Mouse (Mus musculus) thymus, adult 2 months (tissue): ENCODE results near the gene Tal1. TPM values are rescaled to one million over a fixed set of nuclear protein-coding genes. Genes with fewer than 3 reads are reported as not detected.
A peak's percentile ranks its signal among the peaks of the same experiment; 100 is the strongest.

Source experiments
- DNase-seq: peaks from one replicate; pipeline ENCODE4 v3.0.0; 2021
- H3K27ac ChIP-seq: fragments of 200-500 bp; 2 replicates; pipeline ENCODE4 v1.5.1; 2012; ENCODE audit warnings: low read length, control low read depth; ENCODE audit not compliant: control insufficient read depth, insufficient read depth
- H3K27me3 ChIP-seq: fragments of 200-500 bp; 2 replicates; pipeline ENCODE4 v1.6.1; 2012; ENCODE audit warnings: mild to moderate bottlenecking, low read length, moderate library complexity, mixed read lengths; ENCODE audit not compliant: control insufficient read depth, insufficient read depth
- H3K36me3 ChIP-seq: fragments of 200-500 bp; 2 replicates; pipeline ENCODE4 v1.6.1; 2012; ENCODE audit warnings: mild to moderate bottlenecking, low read length, moderate library complexity; ENCODE audit not compliant: control insufficient read depth, insufficient read depth
- H3K4me1 ChIP-seq: fragments of 200-500 bp; replicated peaks from 2 replicates; pipeline ENCODE4 v1.6.1; 2012; ENCODE audit warnings: low read length; ENCODE audit not compliant: control insufficient read depth, insufficient read depth
- H3K4me3 ChIP-seq: fragments of 200-500 bp; 2 replicates; pipeline ENCODE4 v1.5.1; 2012; ENCODE audit warnings: mild to moderate bottlenecking, low read length, control low read depth, moderate library complexity; ENCODE audit not compliant: control insufficient read depth, insufficient read depth
- CTCF ChIP-seq: fragments of 200-500 bp; IDR thresholded peaks from 2 replicates; pipeline ENCODE4 v1.5.1; 2012; ENCODE audit warnings: mild to moderate bottlenecking, control low read depth, low read length, moderate library complexity, borderline replicate concordance; ENCODE audit not compliant: control insufficient read depth, poor library complexity, insufficient read depth; ENCODE audit errors: extremely low read depth
- POLR2A ChIP-seq: fragments of 200-500 bp; IDR thresholded peaks from 2 replicates; pipeline ENCODE4 v1.6.1; 2012; ENCODE audit warnings: mild to moderate bottlenecking, low read length, control low read depth, moderate library complexity; ENCODE audit not compliant: control insufficient read depth, poor library complexity, insufficient read depth; ENCODE audit errors: extremely low read depth
- WGBS: fragments of 180-500 bp; shearing (Covaris S2); methylation state at CpG from one replicate; pipeline ENCODE4 v1.1.7; 2018; 5-methylcytosine and 5-hydroxymethylcytosine counted together
- polyA plus RNA-seq: library from polyadenylated mRNA; depleted of rRNA; stranded (reverse); fragments of >200 nt; gene quantifications from 2 replicates; pipeline ENCODE4 v1.2.3, GENCODE M21; 2012

The Tal1 gene
- polyA plus RNA-seq, 1 experiment: 0.89 TPM

GRCm38 (mm10) chr4:115079821-115080349, 23.7 kb downstream of the Tal1 start:
- WGBS: 90% methylated on average over 5 of the region's 5 CpGs
- Histone ChIP-seq H3K36me3 (no peaks in the 10 kb centered on the region), H3K27me3 (no peaks in the 10 kb centered on the region), H3K4me1 (peaks cover 11% of the 10 kb centered on the region), H3K4me3 (no peak overlapping the region), H3K27ac (no peak overlapping the region)
- DNase-seq: no peak
- TF ChIP-seq POLR2A (no peak), CTCF (no peak)

- no peak for DNase-seq
- H3K36me3 ChIP-seq: no peaks in the 10 kb centered on the region
- TF ChIP-seq POLR2A: no peak
- TF ChIP-seq CTCF: no peak
- no peak overlapping the region for H3K27ac ChIP-seq
- WGBS: 96% methylated on average over 3 of the region's 3 CpGs
- H3K4me1 ChIP-seq: no peaks in the 10 kb centered on the region
- H3K4me3 ChIP-seq: no peak overlapping the region
- H3K27me3 ChIP-seq: no peaks in the 10 kb centered on the region
These were observed 26.8 kb downstream of the Tal1 start for GRCm38 (mm10) chr4:115083031-115083430.

GRCm38 (mm10) chr4:115085522-115086095, 29.4 kb downstream of the Tal1 start:
- Histone ChIP-seq H3K27ac (no peak overlapping the region), H3K36me3 (no peaks in the 10 kb centered on the region), H3K27me3 (no peaks in the 10 kb centered on the region), H3K4me3 (no peak overlapping the region), H3K4me1 (no peaks in the 10 kb centered on the region)
- peak; percentile 64 for DNase-seq
- 22% methylated on average over 6 of the region's 6 CpGs for WGBS
- TF ChIP-seq POLR2A (no peak), CTCF (peak; percentile 90; the same call in 1 of the 2 replicates)

GRCm38 (mm10) chr4:115086257-115086656, 30.0 kb downstream of the Tal1 start:
- H3K4me1 ChIP-seq: no peaks in the 10 kb centered on the region
- no peak for DNase-seq
- no peaks in the 10 kb centered on the region for H3K36me3 ChIP-seq
- no peak overlapping the region for H3K27ac ChIP-seq
- 88% methylated on average over 4 of the region's 4 CpGs for WGBS
- no peaks in the 10 kb centered on the region for H3K27me3 ChIP-seq
- TF ChIP-seq POLR2A (no peak), CTCF (no peak)
- no peak overlapping the region for H3K4me3 ChIP-seq

- WGBS: 89% methylated on average over 3 of the region's 3 CpGs
- H3K27me3 ChIP-seq: no peaks in the 10 kb centered on the region
- no peaks in the 10 kb centered on the region for H3K36me3 ChIP-seq
- H3K27ac ChIP-seq: no peak overlapping the region
- DNase-seq: no peak
- TF ChIP-seq CTCF (no peak), POLR2A (no peak)
- no peaks in the 10 kb centered on the region for H3K4me1 ChIP-seq
- H3K4me3 ChIP-seq: no peak overlapping the region
These were observed 30.7 kb downstream of the Tal1 start for GRCm38 (mm10) chr4:115086763-115087415.

GRCm38 (mm10) chr4:115088611-115089338, 32.5 kb downstream of the Tal1 start, which contains the start of gene Pdzk1ip1:
Gene Pdzk1ip1 (plus strand): TSS chr4:115088708.
- TF ChIP-seq CTCF: no peak
- no peak for TF ChIP-seq POLR2A
- 39% methylated on average over 11 of the region's 11 CpGs for WGBS
- H3K36me3 ChIP-seq: no peaks in the 10 kb centered on the region
- no peaks in the 10 kb centered on the region for H3K27me3 ChIP-seq
- no peak for DNase-seq
- H3K4me3 ChIP-seq: no peak within 1 kb of the TSS
- H3K4me1 ChIP-seq: no peaks in the 10 kb centered on the region
- H3K27ac ChIP-seq: no peak within 1 kb of the TSS
